Mouse (Mus musculus) adipocyte (in vitro differentiated cells): ENCODE data around the gene Rerg.

Source experiments
- DNase-seq: peaks from one replicate; pipeline ENCODE4 v3.0.0-alpha.2; 2016; ENCODE audit warnings: low spot score

Gene Rerg

DNA sequence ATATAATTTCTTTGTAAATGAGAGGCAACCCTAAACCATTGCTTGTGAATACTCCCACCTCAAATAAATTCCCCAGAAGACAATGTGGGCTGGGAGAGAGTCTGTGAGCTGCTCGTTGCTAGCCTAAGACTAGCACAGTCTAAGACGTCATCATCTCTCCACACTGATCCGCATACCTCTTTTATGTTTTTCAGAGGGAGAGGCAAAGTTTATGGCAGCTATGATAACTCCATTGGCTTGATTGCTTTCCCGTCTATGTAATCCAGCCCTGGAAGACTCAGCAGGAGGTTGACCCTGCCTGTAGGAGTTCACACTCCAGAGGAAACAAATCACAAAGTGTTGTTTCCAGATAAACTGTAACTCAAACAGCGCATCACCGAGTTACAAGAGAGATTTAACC, 38.9 kb downstream of the Rerg start:
- DNase-seq: no peak

DNA sequence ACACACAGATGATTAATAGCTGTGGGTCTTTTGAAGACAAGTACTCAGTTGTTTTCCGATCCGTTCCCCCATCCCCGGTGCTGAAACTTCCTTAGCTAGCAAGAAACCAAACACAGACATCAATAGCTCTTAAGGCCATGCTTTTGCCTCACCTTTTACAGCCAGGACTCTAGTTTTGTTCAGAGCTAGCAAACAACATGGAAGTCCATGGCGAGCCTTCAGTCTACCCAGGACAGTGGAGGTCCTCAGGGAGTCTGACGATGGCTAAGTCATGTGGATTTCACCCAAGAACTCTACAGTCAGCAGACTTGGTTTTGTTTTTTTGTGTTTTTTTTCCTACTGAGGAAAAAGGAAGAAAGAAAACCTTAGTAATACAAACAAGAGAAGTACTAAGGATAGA, 43.4 kb downstream of the Rerg start:
- peak; percentile 55 for DNase-seq

DNA sequence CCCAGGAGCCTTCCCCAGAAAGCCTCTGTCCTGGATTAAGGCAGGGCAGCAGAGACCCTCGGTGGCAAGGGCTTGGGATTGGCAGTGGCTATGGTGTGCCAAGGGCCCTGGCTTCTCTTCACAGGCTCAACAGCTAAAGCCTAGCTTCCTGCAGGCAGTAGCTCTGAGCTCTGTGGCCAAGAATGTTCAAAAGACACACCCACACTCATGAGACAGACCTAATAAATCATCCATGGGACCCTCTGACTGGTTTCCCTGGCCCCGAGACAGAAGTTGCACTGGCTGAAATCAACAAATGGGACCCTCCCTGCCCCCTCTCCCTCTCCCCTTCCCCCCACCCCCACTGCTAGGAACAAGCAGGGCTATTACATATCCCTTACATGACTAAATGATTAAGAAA, 44.1 kb downstream of the Rerg start:
- peak; percentile 36 for DNase-seq

DNA sequence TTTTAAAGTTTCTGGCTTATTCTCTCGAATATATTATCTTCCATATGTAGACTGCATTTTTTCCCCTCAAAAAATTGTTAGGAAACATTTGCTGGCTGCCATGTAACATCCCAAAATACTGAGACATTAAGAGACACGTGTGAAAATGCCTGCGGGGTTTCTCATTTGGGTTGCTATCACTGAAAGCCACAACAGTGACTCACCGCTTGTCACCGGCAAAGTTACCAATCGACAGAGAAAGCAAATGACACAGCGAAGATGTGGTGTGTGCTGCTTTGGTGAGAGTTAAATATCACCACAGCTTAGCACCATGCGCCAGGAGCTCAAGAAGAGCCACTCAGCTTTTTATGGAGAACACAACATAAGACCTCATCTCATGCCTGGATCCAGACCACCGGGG, 44.9 kb downstream of the Rerg start:
- no peak for DNase-seq

DNA sequence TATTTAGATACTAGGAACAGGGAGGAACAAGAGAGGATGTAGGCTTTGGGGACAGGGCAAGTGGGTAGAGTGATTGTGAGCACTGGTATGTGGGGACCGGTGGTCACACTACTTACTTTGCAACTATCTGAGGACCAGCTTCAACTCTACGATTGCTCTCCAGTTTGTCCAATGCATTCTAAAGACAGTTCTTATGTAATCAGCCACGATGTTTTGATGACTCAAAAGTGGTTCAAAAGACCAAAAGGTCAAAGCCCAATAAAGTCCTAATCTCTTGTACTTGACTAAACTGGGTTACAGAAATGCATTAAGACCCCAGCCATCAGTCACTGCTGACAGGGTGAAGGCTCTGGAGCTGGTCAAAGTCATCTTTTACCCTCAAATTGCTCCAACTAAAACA, 45.3 kb downstream of the Rerg start:
- no peak for DNase-seq

DNA sequence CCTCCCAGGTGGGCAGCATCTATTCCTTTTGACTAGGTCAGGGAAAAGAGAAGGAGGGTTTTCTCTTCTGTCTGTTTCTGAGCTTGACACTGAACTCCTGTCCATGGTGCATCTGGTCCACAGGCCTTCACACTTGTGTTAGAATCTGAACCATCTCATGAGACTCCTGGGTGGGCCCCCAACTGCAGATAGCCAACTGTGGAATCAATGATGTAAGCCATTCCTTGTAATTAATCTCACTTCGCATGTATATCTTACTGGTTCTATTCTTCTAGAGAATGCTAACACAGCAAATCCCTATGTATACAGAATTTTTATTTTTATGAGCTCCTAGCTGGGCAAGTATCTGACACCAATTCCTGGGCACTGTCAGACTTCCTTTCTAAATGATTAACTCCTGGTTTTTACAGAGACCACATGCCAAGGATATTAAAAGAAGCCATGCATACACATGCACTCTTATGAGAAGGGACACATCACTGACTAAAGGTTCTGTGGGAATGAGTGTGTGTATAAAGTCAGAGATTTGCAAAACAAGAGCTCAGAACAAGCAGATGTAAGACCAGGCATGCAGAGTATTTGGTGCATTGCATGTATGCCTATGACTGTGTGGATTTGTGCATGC, 53.3 kb downstream of the Rerg start:
- DNase-seq: no peak

DNA sequence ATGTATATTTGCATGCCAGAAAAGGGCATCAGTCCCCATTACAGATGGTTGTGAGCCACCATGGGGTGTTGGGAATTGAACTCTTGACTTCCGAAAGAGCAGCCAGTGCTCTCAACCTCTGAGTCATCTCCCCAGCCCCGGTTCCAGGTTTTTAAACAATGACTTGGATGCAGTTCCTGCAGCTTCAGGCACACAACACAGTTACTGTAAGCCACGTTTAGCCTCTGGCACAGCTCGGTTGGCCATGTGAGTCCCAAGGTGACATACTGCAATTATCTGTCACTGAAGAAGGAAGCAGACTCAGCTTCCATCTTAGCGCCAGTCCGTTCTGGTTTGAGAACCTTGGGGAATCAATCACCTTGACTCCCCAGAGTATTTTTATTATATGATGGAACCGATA, 55.4 kb downstream of the Rerg start:
- DNase-seq: no peak

DNA sequence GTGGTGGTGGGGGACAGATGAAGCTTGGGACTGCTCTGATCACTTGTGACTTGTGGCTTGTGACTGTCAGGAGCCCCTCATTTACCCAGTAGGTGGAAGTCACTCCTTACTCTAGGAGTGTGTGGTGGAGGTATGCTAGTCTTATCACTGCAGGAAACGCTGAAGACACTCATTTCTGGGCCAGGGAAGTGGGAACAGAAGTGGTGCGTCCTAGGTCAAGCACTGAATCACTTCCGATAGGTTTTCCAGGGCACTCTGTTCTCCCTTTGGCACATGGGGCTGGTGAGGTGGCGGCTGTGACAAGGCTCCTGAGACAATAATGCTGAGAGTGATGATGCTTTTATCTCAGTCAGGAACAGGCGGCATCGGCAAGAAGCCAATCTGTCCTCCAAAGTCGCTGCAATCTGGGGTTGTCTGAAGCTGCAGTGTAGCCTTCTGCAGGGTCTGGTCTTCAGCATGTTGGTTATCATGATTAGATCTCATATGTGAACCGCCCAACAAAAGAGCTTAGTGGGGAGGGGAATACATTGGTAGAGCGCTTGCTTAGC, 59.0 kb downstream of the Rerg start:
- DNase-seq: no peak

DNA sequence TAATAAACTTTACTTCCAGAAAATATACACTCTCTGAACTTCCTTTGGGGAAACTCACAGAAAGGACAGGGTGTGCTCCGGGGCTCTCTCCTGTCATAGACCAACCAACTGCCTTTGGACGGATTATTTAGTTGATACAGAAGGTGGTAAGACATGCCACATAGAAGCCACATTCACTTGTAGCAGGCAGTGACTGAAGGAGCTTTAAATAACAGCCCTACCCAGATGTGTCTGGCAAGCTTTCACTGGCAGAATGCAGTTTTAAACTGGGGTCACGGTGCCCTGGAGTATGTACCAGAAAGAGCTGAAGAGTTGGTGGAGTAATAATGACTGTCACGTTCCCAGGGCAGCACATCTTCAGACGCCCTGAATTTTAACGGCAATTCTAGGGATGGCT, 59.5 kb downstream of the Rerg start:
- no peak for DNase-seq

DNA sequence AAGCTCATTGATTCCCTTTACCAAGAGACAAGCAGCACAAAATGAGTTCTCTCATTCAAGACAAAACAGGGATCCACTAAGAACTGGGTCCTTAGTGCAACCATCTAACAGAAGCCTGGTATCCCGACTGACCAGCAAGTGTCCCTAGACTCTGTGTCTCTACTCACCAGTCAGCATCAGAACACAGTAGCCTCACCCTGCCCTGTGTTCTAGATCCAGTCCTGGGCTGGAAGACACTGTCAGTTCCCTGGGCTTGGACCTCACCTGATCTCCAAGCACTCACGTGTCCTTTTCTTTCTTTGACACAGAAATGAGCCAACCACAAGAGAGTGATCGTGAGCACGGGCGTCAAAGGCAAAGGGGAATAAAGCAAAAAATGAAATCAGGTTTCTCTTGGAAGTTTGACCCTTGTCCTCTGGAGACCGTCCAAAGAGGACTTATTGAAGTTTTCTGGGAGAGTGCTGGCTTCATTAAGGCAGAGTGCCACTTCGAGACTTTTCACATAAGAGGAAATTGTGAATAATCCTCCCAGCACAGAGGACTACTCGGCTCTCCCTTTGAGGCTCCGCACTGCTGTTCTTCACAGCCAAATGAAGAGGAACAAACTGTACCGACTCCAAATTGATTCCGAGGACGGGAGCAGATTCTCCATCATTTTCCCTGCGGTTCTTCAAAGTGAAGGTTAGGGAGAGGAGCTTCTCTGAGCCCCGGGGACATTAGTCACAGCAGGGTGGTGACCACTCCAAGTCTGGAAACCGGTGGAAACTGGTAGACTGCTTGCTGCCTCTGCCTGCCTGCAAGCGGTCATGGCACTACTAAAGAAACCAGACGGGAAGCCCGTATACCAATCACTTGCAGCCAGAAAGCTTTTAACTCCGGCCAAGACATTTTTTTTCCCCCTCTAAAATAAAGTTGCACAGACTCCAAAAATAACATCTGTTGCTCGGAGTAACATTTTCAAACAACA, 60.2 kb downstream of the Rerg start:
- peak; percentile 17 for DNase-seq

DNA sequence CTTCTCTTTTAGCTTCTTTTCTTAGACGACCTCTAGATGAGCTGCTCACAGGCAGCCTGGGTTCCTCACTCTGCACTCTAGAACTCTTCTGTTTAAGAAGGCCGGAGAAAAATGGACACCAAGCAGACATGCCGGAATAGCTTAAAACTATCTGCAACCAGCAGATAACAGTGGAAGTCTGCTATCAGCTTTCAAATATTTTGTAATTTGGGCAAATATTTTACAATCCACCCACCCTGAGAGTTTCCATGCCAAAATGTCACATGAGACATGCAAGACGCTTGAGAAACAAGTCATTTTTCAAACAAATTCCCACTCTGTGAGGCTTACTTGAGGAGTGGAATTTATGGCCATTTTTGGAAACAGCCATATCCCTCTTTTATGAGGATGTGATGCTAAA, 65.0 kb downstream of the Rerg start:
- no peak for DNase-seq

DNA sequence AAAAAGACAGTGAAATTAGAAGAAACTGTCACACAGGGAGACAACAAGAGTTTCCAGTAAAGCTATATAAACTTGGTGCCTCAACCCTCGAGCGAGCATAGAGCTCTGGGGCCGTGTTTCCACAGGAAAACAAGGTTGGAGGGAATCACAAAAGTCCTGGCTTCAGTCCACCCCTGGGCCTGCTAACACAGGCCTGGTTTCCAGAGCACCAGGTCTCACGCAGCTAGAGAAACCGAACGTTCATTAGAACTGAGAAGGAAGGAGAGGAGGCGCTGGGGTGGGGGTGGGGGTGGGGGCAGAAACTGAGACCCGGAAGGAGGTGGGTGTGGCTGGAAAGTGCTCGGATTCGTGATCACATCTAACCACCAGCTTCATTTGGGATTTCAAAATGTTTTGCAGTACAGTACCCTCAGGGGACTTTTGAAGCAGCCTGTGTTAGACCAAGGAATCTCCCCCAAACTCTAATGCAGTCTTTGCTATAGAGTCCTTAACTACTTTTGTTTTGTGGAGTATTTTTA, 67.6 kb downstream of the Rerg start:
- DNase-seq: no peak

DNA sequence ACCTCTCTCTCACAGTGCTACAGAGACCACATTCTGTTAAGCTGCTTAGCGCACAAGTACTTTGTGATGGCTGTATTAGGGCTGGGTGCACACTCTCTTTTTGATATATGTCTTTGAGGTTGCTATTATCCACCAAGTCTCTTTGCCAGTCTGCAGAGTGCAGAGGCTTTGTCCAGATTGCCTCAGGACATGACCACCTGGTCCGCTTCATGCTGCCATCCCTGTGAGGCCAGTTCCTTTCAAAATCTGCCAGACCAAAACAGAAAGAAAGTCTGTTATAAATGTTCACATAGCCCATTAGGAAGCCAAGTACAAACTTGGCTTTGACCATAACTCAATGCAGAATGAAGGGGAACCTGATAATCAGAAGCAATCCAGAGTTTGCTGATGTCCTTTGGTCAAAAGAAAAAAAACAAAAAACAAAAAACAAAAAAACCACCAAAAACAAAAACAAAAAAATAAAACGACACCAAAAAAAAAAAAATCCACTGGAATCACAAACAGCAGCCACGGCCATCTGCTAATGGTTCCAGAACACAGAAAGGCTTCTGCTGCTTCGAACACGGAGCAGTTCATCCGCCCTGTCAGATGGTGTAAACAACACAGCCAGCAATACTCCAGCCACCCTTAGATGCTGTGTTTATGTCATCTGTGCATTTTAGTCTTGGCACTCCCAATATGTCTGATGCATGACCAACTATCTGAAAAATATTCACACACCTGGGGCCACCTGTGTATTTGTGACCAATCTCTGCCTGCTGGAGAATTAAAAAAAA, 68.2 kb downstream of the Rerg start:
- no peak for DNase-seq

DNA sequence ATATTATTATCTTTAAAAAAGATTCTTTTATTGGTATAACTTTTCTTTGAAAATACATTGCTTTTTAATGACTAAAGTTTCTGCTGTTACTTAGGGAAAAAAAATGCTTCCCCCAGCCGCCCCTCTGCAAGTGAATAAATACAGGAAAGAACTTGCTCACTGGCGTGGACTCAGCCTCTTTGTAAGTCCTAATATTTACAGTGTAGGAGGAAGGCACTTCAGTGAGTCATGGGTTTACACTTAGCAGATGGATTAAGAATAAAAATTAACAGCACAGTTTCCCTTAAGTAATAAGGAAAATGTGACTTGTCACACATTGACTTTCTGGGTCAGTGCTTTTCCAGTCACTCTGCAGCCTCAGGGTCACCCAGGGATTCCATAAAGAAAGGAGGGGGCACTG, 70.0 kb downstream of the Rerg start:
- DNase-seq: no peak

DNA sequence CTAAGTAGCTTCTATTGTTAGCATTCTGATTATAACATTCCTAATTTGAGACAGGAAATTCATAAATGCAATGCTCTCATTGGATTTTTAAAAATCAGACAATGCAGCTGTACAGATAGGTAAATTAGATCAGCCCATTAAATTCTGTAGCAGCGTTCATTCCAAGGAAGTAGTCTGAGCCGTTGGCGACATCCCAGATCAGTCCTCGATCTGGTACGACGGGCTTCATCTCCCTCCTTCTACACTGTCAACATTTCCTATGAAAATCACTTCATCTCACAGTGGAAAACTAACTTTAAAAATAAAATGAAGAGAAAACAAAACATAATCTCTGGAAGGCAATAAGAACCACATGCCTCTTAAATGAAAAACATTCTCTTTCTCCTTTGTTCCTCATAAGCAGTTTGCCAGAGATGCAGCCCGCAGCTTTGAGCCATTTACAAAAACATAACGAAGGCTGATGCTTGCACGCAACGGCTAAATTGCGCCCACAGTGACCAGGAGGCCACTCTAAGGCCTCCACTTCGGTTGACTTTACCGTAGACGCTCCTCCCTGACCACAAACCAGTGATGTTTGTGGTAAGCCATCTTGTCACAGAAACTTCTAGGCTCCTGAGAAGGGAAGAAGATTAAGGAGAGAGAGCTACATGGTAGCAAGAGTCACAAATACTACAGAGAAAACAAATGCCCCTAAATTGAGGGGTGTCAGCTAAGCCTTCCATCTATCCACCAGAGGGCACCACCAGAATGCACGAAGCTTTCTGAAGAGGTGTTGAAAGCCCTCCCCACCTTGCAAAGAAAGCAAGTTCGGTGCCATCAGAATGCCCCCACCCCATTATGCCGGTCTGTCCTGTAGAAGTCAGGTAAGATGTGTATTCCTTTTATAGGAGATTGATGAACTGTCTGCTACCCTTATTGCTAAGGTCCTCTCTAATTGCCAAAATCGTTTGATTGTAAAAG, 71.8 kb downstream of the Rerg start:
- peak; percentile 69 for DNase-seq

DNA sequence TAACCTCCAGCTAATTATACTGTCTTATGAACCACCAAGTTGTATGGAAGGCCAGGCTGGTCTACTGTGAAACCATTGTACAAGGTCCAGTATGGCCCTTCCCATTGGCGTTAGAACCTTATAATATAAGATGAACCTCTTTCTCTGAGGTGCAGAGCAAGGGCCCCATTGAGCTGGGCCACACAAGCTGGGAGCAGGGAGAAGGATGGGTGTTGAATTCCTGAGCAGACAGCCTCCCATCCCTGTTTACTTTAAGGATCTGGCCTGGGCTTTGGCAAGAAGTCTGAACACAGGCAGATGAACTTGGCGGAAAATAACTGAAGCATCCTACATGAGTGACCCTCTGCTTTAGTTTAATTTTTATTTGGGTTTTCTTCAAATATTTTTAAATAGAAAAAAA, 75.8 kb downstream of the Rerg start:
- DNase-seq: no peak

DNA sequence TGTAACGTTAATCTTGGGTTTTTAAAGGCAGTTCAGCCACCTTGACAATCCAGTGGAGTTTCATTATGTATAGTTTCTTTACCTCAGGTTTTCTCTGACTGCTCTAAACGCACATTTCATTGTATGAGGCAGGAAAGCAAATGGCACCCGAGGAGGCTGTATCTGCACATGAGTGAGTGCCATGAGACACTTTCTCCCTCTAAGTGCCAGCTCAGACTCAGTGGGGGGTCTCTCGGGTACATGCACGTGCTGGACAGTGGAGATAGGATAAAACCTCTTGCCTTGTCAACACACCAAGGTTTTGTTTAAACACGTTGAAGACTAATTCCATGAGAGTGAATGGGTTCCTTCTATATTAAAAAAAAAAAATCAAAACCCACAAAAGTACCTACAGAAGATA, 81.8 kb downstream of the Rerg start:
- DNase-seq: no peak

DNA sequence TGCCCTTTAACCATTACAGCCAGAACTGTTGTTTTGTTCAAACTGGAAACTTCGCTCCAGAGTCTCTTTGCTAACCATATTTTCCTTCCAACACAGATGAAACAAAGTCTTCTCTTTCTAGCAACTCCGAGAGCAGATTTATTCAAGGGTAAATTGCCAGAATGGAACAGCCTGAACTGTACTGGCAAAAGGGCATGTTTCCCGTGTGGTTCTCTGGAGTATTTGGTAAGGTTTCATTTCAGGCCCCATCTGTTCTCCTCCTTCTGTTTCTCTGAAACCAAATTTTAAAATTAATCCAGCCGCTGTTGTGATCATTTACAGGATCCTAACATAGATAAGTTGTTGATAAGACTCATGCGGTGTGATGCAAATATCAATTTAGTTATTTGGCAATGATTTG, 82.3 kb downstream of the Rerg start:
- DNase-seq: no peak

DNA sequence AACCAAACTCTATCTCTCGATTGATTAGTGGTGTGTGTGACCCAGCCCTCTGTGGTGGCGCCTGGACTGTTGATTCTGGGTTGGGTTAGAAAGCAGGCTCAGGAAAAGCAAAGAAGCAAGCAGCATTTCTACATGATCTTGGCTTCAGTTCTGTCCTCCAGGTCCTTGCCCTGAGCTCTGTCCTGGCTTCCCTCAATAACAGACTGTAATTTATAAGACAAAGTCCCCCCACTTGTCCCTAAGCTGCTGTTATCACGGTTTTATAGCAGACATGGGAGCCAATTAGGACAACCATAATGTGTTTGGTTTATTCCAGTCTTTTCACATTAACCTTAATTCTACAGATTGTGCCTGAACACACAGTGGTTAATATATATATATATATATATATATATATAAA, 82.8 kb downstream of the Rerg start:
- DNase-seq: no peak

DNA sequence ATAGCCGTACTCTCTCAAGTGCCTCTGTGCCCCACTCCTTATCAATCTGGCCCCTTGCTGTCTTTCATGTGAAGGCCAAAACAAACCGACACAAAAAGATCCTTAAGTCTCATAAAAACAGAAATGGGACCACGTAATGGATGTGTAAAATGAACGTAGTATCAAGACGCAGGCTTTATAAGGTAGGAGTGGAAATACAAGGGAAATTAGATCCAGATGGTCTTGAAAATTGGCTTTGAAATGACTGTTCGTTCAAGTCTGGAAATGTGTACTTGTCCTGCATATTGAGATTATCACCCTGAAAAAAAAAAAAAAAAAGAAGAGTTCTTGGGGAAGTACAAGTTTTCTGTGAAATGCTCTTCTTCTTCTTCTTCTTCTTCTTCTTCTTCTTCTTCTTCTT, 90.6 kb downstream of the Rerg start:
- no peak for DNase-seq

DNA sequence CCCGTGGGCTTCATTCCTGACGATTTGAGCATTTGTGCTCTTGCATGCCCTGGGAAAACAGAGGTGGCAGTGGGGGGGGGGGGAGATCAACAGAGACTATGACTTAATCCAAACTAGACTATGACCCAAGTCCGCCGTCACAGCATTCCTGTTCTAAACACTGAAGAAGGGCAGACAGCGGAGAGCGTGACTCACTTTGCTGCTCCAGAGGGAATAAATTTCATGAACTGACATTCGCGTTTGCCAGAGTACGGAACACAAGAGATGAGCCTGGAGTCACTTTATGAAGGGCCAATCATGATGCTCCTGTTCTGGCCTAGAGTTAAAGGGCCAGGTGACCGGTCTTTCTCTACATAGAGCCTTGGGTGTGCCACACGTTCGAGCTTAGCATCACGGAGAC, 93.6 kb downstream of the Rerg start:
- DNase-seq: no peak
